Mouse (Mus musculus): ENCODE data around the gene Plcb3. TPM values are rescaled to one million over a fixed set of nuclear protein-coding genes. Genes with fewer than 3 reads are reported as not detected.
A peak's percentile ranks its signal among the peaks of the same experiment; 100 is the strongest.

Plcb3 gene
- polyA plus RNA-seq, 1 experiment from 2014 or later, result 20.6 TPM

DNA sequence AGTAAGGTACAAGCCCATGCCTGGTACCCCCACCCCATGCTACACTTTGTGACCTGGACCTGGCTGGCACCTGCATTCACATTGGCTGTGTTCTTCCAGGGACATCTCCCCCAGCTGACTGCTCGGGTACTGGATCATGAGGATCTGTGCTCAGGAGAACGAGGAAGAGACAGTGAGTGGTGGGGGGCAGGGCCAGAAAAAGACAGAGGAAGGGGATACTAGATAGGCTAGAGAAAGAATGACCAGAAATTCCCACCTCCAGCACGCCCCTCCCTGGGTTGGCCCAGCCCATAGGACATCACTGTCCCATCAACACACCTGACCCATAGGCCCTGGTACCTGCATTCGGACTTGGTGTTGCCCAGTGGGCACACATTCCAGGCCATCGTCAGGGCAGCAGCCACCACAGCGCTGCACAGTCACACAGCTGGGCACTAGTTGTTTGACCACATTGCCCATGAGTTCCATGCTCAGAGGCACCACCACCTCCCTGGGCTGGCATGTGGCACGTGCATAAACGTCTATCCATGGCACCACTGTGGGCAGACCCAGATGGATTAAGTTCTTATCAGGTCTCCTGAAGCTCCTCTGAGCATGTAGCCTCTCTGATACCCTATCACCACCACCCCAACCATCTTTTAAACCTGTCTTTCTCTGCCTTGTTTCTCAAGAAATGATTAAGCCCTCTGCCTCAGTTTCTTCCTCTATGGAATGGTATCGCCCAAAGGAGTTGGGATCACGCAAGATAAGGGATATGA is 9.9 kb upstream of the Plcb3 start:
- Histone ChIP-seq H3K9me3 (ENCODE audit: control insufficient read depth, low read length) (no peaks in the 10 kb centered on the region), H3K27ac (ENCODE audit: low read depth, low read length) (no peak overlapping the region), H3K36me3 (ENCODE audit: control insufficient read depth, insufficient read depth, low read length) (peaks cover 12% of the 10 kb centered on the region; the same call in 1 of the 2 replicates), H3K4me3 (ENCODE audit: low read depth, low read length) (peak overlapping the region; percentile 83), H3K4me1 (replicated peaks; ENCODE audit: control insufficient read depth, insufficient read depth, low read length) (peaks cover 16% of the 10 kb centered on the region), H3K4me2 (peak overlapping the region; percentile 89), H3K27me3 (replicated peaks; ENCODE audit: control insufficient read depth, insufficient read depth, low read length) (no peaks in the 10 kb centered on the region), H3K9ac (ENCODE audit: low read depth, low read length) (peak overlapping the region; percentile 86)
- DNase-seq (ENCODE audit: low spot score), result no peak
- 60% methylated on average over 10 of the region's 10 CpGs for WGBS
- 0 out of 2 replicates have a peak, but pooled peaks have one; percentile 8 for ATAC-seq (replicated peaks; ENCODE audit: low FRiP score)

DNA sequence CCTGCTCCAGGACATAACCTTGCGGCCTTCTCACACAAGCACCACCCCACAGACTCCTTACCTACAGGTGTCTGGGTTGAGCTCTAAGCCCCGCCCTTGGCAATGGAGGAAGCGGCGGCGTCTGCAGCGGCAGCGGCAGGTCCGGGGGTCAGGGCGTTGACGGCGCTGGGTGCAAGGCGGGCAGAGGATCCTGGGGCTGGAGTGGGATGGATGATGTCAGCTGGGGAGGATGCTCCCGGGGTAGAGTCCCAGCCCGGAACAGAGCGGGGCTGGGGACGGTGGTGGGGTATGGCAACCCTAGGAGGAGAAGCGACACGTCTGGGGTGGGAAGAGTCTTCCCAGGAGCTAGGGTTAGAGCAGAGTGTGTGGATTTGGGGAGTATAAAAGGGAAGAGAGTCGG is 9.0 kb upstream of the Plcb3 start:
- DNase-seq (ENCODE audit: low spot score) (no peak), ATAC-seq (replicated peaks; ENCODE audit: low FRiP score) (no peak)
- no peaks in the 10 kb centered on the region for H3K27me3 ChIP-seq (replicated peaks; ENCODE audit: control insufficient read depth, insufficient read depth, low read length)
- peaks cover 12% of the 10 kb centered on the region; the same call in 1 of the 2 replicates for H3K36me3 ChIP-seq (ENCODE audit: control insufficient read depth, insufficient read depth, low read length)
- no peak overlapping the region for H3K27ac ChIP-seq (ENCODE audit: low read depth, low read length)
- no peaks in the 10 kb centered on the region for H3K9me3 ChIP-seq (ENCODE audit: control insufficient read depth, low read length)
- peaks cover 16% of the 10 kb centered on the region for H3K4me1 ChIP-seq (replicated peaks; ENCODE audit: control insufficient read depth, insufficient read depth, low read length)
- no peak overlapping the region for H3K4me3 ChIP-seq (ENCODE audit: low read depth, low read length)
- H3K9ac ChIP-seq (ENCODE audit: low read depth, low read length), result no peak overlapping the region
- 81% methylated on average over 19 of the region's 19 CpGs for WGBS
- H3K4me2 ChIP-seq, result no peak overlapping the region

DNA sequence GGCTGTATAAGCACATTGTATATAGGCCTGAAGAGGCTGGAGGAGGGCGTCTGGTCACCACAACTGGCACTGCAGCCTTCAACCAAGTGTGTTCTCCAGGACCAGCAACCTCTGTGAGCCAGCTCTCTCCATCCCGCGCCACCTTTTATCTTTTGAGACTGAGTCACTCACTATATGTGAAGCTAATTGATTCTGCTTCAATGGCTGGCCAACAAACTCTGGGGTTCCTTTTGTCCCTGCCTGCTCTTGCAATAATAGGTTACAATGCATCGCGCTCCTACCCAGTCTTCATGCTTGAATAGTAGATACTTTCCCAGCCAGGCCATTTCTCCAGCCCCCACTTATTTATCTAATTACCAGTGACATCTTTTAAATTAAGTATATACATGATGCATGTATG is 7.4 kb upstream of the Plcb3 start:
- H3K4me2 ChIP-seq, result no peak overlapping the region
- 95% methylated on average over 5 of the region's 5 CpGs for WGBS
- no peaks in the 10 kb centered on the region for H3K9me3 ChIP-seq (ENCODE audit: control insufficient read depth, low read length)

DNA sequence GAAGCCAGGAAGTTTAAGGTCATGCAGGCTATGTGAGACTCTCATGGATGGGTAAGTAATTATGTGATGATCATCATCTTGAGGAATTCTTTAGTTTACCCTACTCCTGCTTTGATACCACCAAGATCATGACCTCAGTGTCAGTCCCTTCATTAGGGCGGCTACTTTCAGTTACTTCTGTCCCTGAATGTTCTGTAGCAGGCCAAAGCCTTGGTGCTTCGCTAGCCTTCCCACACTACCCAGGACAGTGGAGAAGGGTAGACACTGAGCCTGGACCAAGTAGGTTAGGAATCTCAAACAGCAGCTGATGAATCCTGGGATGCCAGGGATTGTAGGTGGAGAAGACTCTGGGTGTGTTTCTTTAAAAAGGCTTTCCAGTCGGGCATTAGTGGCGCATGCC is 5.2 kb upstream of the Plcb3 start:
- WGBS, result 90% methylated on average over 4 of the region's 4 CpGs
- Histone ChIP-seq H3K27ac (ENCODE audit: low read depth, low read length) (no peak overlapping the region), H3K4me3 (ENCODE audit: low read depth, low read length) (peak overlapping the region; percentile 66), H3K4me2 (peak overlapping the region; percentile 85), H3K9me3 (ENCODE audit: control insufficient read depth, low read length) (no peaks in the 10 kb centered on the region), H3K9ac (ENCODE audit: low read depth, low read length) (peak overlapping the region; percentile 71; the same call in 1 of the 2 replicates), H3K27me3 (replicated peaks; ENCODE audit: control insufficient read depth, insufficient read depth, low read length) (no peaks in the 10 kb centered on the region), H3K36me3 (ENCODE audit: control insufficient read depth, insufficient read depth, low read length) (peaks cover 29% of the 10 kb centered on the region), H3K4me1 (replicated peaks; ENCODE audit: control insufficient read depth, insufficient read depth, low read length) (peaks cover 32% of the 10 kb centered on the region)
- DNase-seq (ENCODE audit: low spot score) (no peak), ATAC-seq (replicated peaks; ENCODE audit: low FRiP score) (no peak)

More for the DNA sequence above, 7.4 kb upstream of the Plcb3 start:
- Histone ChIP-seq H3K27ac (ENCODE audit: low read depth, low read length) (no peak overlapping the region), H3K4me3 (ENCODE audit: low read depth, low read length) (no peak overlapping the region), H3K4me1 (replicated peaks; ENCODE audit: control insufficient read depth, insufficient read depth, low read length) (peaks cover 24% of the 10 kb centered on the region), H3K9ac (ENCODE audit: low read depth, low read length) (no peak overlapping the region), H3K27me3 (replicated peaks; ENCODE audit: control insufficient read depth, insufficient read depth, low read length) (no peaks in the 10 kb centered on the region), H3K36me3 (ENCODE audit: control insufficient read depth, insufficient read depth, low read length) (peaks cover 12% of the 10 kb centered on the region)
- no peak for DNase-seq (ENCODE audit: low spot score)
- no peak for ATAC-seq (replicated peaks; ENCODE audit: low FRiP score)

DNA sequence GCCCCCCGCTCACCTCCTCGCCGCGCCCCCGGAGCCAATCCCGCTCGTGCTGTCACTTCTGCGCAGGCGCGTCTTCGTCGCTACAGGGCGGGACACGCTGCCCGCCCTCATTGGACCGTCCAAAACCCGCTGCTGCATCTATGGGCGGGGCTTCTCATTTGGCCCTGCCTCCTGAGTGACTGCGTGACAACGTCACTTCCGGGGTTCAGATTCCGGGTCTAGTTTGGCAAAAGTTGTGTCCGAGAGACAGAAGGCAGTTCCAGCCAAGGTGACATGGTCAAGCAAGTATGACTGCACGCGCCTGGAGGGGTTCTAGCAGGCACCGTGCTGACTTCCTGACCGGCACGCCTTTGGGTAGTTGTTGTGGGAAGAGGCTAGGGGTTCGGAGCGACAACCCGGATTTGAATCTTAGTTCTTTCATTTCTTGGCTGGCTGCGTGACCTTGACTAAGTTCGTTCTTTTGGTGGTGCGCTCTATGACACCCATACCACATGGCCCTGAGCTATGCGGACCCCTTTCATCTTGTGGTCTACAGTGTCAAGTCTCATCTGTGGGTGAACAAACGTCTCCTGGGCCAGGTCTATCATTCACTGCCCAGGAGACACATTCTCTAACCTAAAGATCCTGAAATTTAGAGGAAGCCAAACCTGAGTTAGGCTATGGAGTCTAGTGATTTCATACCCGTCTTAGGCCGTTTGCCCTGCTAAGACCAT is 4.3 kb upstream of the Plcb3 start, which contains the start of gene Fkbp2:
Gene Fkbp2, minus strand, starts transcription at position 121 of the 713 bp plus-strand sequence.
- H3K4me1 ChIP-seq (replicated peaks; ENCODE audit: control insufficient read depth, insufficient read depth, low read length), result peaks cover 29% of the 10 kb centered on the region
- peak within 1 kb of the TSS; percentile 96 for H3K4me2 ChIP-seq
- no peaks in the 10 kb centered on the region for H3K27me3 ChIP-seq (replicated peaks; ENCODE audit: control insufficient read depth, insufficient read depth, low read length)
- under 1% methylated on average over 38 of the region's 38 CpGs for WGBS
- H3K27ac ChIP-seq (ENCODE audit: low read depth, low read length), result peak within 1 kb of the TSS; percentile 73
- ATAC-seq (replicated peaks; ENCODE audit: low FRiP score) (peak; percentile 81), DNase-seq (ENCODE audit: low spot score) (peak; percentile 99)
- H3K9me3 ChIP-seq (ENCODE audit: control insufficient read depth, low read length), result no peaks in the 10 kb centered on the region
- peaks cover 29% of the 10 kb centered on the region for H3K36me3 ChIP-seq (ENCODE audit: control insufficient read depth, insufficient read depth, low read length)
- H3K9ac ChIP-seq (ENCODE audit: low read depth, low read length), result peak within 1 kb of the TSS; percentile 80
- H3K4me3 ChIP-seq (ENCODE audit: low read depth, low read length), result peak within 1 kb of the TSS; percentile 66

DNA sequence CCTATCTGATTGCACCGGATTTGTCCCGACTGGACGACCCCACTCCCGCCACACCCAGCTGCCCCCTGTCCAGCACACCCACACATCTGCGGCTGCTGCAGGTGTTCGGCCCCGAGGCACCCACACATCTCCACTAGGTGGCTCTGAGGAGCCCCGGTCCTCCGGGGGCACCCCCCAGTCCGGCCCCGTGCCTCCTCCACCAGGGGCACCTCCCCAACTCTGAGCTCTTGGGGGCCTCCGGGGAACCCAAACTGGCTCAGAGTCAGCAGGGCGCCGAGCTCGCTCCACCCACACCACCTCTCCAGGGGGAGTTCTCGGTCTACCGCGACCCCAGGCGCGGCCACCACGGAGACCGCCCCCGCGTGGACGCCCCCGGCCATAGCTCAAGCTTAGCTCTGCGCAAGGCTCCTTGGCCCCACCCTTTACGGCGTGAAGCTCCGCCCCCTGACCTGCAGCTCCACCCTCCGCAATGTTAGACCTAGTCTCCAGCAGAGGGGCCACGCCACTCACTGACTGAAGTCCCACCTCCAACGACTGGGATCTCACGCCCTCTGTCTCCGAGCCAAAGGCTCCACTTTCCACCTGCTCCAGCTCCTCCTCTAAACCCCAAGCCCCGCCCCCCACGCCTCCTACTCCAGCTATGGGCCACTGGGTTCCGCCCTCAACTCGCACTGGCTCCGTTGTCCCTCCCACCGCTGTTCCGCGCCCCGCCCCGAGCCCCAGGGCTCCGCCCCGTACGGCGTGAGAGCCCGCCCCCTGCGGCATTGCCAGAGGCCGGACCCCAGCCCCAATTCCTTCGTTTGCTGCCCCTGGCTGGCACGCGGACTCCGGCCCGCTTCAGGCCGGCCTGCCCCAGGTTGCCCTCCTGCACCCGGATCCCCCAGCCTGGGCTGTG is 3.5 kb upstream of the Plcb3 start:
- under 1% methylated on average over 59 of the region's 59 CpGs for WGBS
- DNase-seq (ENCODE audit: low spot score), result peak; percentile 100
- peak overlapping the region; percentile 73 for H3K27ac ChIP-seq (ENCODE audit: low read depth, low read length)
- peak; percentile 86 for ATAC-seq (replicated peaks; ENCODE audit: low FRiP score)
- no peaks in the 10 kb centered on the region for H3K27me3 ChIP-seq (replicated peaks; ENCODE audit: control insufficient read depth, insufficient read depth, low read length)
- H3K4me1 ChIP-seq (replicated peaks; ENCODE audit: control insufficient read depth, insufficient read depth, low read length), result peaks cover 29% of the 10 kb centered on the region
- peak overlapping the region; percentile 80 for H3K9ac ChIP-seq (ENCODE audit: low read depth, low read length)
- no peaks in the 10 kb centered on the region for H3K9me3 ChIP-seq (ENCODE audit: control insufficient read depth, low read length)
- H3K36me3 ChIP-seq (ENCODE audit: control insufficient read depth, insufficient read depth, low read length), result peaks cover 22% of the 10 kb centered on the region
- peak overlapping the region; percentile 96 for H3K4me2 ChIP-seq
- H3K4me3 ChIP-seq (ENCODE audit: low read depth, low read length), result peak overlapping the region; percentile 66

DNA sequence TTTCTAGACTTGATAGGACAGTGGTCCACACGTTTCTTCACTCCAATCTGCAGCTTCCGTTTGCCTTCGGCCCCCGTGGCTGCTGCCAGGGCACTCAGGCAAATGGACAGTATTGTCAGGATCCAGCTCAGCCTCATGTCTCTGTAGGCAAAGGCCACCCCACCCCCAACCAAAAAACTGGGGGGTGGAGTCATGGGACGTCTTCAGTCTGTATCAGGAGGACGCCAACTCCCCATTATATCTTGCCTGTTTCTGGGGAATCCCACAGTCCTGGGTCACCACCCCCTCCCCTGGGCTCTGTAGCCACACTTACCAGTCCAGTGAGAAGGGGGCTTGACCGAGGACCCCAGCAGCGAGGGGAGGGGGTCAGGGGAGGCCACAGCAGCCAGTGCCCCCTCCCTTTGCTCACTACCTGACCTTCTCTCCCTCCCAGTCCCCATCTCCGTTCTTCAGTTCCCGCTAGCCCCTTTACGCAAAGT is 2.8 kb upstream of the Plcb3 start:
- Histone ChIP-seq H3K9me3 (ENCODE audit: control insufficient read depth, low read length) (no peaks in the 10 kb centered on the region), H3K9ac (ENCODE audit: low read depth, low read length) (peak overlapping the region; percentile 80), H3K4me2 (peak overlapping the region; percentile 96), H3K4me3 (ENCODE audit: low read depth, low read length) (peak overlapping the region; percentile 66), H3K4me1 (replicated peaks; ENCODE audit: control insufficient read depth, insufficient read depth, low read length) (peaks cover 30% of the 10 kb centered on the region), H3K27me3 (replicated peaks; ENCODE audit: control insufficient read depth, insufficient read depth, low read length) (no peaks in the 10 kb centered on the region), H3K36me3 (ENCODE audit: control insufficient read depth, insufficient read depth, low read length) (peaks cover 22% of the 10 kb centered on the region), H3K27ac (ENCODE audit: low read depth, low read length) (peak overlapping the region; percentile 73)
- DNase-seq (ENCODE audit: low spot score) (peak; percentile 66), ATAC-seq (replicated peaks; ENCODE audit: low FRiP score) (peak; percentile 4; the same call in 1 of the 2 replicates)
- 5% methylated on average over 11 of the region's 11 CpGs for WGBS

DNA sequence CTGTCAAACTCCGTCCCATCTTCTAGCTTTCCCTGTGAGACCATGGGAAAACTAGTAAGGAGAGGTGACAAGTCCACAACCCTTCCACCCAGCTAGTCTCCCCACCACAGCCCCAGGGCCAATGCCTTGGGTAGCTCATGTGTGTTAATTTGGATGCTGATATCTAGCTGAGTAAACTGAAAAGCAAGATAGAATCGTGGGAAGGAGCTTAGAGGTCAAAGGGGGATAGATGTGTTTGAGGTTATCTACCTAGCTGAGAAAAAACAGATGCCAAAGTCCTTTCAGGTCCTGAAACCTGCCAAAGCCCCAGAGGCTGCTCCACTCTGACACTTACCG is 2.3 kb upstream of the Plcb3 start:
- DNase-seq (ENCODE audit: low spot score), result no peak
- peak overlapping the region; percentile 66 for H3K4me3 ChIP-seq (ENCODE audit: low read depth, low read length)

More for the DNA sequence above, 2.3 kb upstream of the Plcb3 start:
- 28% methylated on average over 3 of the region's 3 CpGs for WGBS
- peak overlapping the region; percentile 96 for H3K4me2 ChIP-seq
- peak overlapping the region; percentile 80 for H3K9ac ChIP-seq (ENCODE audit: low read depth, low read length)
- no peaks in the 10 kb centered on the region for H3K9me3 ChIP-seq (ENCODE audit: control insufficient read depth, low read length)
- no peak for ATAC-seq (replicated peaks; ENCODE audit: low FRiP score)
- peaks cover 34% of the 10 kb centered on the region for H3K4me1 ChIP-seq (replicated peaks; ENCODE audit: control insufficient read depth, insufficient read depth, low read length)
- H3K36me3 ChIP-seq (ENCODE audit: control insufficient read depth, insufficient read depth, low read length), result peaks cover 22% of the 10 kb centered on the region
- H3K27ac ChIP-seq (ENCODE audit: low read depth, low read length), result peak overlapping the region; percentile 73
- H3K27me3 ChIP-seq (replicated peaks; ENCODE audit: control insufficient read depth, insufficient read depth, low read length), result no peaks in the 10 kb centered on the region
